Mouse (Mus musculus) limb, embryonic 13.5 days (tissue): ENCODE results near the gene Glis3. TPM values are rescaled to one million over a fixed set of nuclear protein-coding genes. Genes with fewer than 3 reads are reported as not detected.

ENCODE experiments used
- ATAC-seq: fragments of 200-750 bp; cut with Nextera tagmentation; 2 replicates; pipeline ENCODE4 v1.8.0; 2017; ENCODE audit warnings: low read depth, moderate number of reproducible peaks, moderate TSS enrichment; ENCODE audit not compliant: low FRiP score
- H3K27ac ChIP-seq: fragments of 300-500 bp; sonication (generic); 2 replicates; pipeline ENCODE4 v1.5.1; 2015; ENCODE audit warnings: inconsistent platforms, mild to moderate bottlenecking, moderate library complexity
- H3K27me3 ChIP-seq: fragments of 300-500 bp; sonication (generic); 2 replicates; pipeline ENCODE4 v1.6.1; 2015; ENCODE audit warnings: mild to moderate bottlenecking, inconsistent platforms
- H3K36me3 ChIP-seq: fragments of 300-500 bp; sonication (generic); 2 replicates; pipeline ENCODE4 v1.6.1; 2015; ENCODE audit warnings: inconsistent platforms, mild to moderate bottlenecking, moderate library complexity
- H3K4me1 ChIP-seq: fragments of 300-500 bp; sonication (generic); 2 replicates; pipeline ENCODE4 v1.6.1; 2015; ENCODE audit warnings: inconsistent platforms
- H3K4me2 ChIP-seq: fragments of 300-500 bp; sonication (generic); replicated peaks from 2 replicates; pipeline ENCODE4 v1.6.1; 2015; ENCODE audit warnings: inconsistent platforms, mild to moderate bottlenecking, moderate library complexity
- H3K4me3 ChIP-seq: fragments of 300-500 bp; sonication (generic); 2 replicates; pipeline ENCODE4 v1.5.1; 2015; ENCODE audit warnings: moderate library complexity, mild to moderate bottlenecking, inconsistent platforms
- H3K9ac ChIP-seq: fragments of 300-500 bp; sonication (generic); 2 replicates; pipeline ENCODE4 v1.6.1; 2015; ENCODE audit warnings: mild to moderate bottlenecking, inconsistent platforms
- H3K9me3 ChIP-seq: fragments of 300-500 bp; sonication (generic); 2 replicates; pipeline ENCODE4 v1.6.1; 2016; ENCODE audit warnings: inconsistent platforms
- WGBS: fragments of 180-500 bp; shearing (Covaris S2); methylation state at CpG from one replicate; pipeline ENCODE4 v1.1.7; 2015; 5-methylcytosine and 5-hydroxymethylcytosine counted together
- polyA plus RNA-seq: library from polyadenylated mRNA; unstranded; fragments of >200 nt; fragmentation: Nextera tagmentation; extraction: Ambion mirVana; gene quantifications from 2 replicates; pipeline ENCODE4 v1.2.1, GENCODE M21; 2015

The Glis3 gene
- polyA plus RNA-seq, 1 experiment from 2014 or later: 4.7 TPM

DNA sequence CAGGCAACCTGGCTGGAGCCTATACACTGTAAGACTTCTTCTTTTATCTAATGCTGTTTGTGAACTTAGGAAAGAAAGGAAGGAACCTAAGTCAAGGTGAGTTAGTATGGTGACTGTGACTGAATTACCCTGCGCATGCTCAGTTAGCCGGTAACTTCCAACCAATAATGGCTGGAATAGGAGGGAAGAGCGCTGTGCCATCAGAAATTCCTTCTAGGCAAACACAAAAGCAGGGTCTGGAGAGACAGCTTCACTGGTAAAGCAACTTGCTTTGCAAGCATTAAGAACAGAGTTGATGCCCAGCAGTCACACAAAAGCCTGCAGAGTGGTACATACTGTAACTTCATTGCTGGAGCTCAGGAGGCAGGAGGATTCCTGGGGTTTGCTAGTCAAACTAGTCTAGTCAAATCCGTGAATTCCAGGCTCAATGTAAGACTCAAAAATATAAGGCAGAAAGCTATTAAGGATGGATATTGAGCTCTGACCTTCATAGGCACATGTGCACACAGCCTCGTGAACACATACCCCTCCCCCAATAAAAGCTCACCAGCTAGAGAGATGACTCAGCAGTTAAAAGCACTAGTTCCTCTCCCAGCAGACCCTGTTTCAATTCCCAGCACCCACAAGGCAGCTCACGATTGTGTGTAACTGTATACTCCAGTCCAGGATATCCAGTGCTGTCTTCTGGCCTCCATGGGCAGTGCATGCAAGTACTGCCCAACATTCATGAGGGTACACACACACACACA is 124.5 kb downstream of the Glis3 start:
- no peaks in the 10 kb centered on the region for H3K36me3 ChIP-seq
- no peak overlapping the region for H3K27ac ChIP-seq
- H3K27me3 ChIP-seq: no peaks in the 10 kb centered on the region
- no peak overlapping the region for H3K4me2 ChIP-seq
- no peak overlapping the region for H3K9ac ChIP-seq
- 81% methylated on average over 6 of the region's 6 CpGs for WGBS
- peaks cover 31% of the 10 kb centered on the region for H3K4me1 ChIP-seq
- no peaks in the 10 kb centered on the region for H3K9me3 ChIP-seq
- no peak for ATAC-seq
- no peak overlapping the region for H3K4me3 ChIP-seq

DNA sequence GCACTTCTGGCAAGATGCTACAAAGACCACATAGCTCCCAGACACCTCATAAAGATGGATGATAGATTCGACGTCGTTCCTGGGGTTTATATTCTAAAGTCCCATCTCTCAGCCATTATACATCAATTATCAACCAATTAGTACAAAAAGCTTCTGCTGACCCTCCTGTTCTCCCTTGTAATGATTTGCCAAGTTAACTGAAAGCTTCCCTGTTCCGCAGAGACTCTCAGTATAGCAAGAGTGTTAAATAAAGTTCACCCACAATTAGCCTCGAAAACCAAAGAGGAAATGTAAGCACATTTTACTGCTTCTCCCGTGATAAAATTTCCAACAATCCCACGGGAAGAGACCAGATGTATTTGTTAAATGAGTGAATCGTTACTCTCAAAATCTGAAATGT is 129.3 kb downstream of the Glis3 start:
- Histone ChIP-seq H3K9me3 (peaks cover 4% of the 10 kb centered on the region; the same call in 1 of the 2 replicates), H3K27me3 (no peaks in the 10 kb centered on the region), H3K4me2 (no peak overlapping the region), H3K9ac (no peak overlapping the region), H3K4me3 (no peak overlapping the region), H3K4me1 (peaks cover 12% of the 10 kb centered on the region), H3K36me3 (no peaks in the 10 kb centered on the region), H3K27ac (no peak overlapping the region)
- no peak for ATAC-seq
- WGBS: 20% methylated on average over 8 of the region's 8 CpGs

DNA sequence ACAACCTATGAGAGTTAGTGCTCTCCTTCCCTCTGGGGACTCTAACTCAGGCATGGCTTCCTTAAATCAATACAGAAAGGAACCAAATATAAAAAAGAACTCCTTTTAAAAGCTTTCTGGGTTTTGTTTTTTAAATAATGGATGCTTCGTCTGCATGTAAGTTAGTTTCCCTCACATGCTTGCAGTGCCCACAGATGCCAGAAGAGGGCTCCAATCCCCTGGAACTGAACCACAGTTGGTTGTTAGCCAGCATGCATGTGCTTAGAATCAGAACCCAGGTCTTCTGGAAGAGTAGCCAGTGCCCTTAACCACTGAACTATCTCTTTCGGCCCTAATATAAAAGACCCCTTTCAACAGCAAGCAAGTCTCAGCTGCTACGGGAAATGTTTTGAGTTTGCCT is 132.9 kb downstream of the Glis3 start:
- Histone ChIP-seq H3K27me3 (no peaks in the 10 kb centered on the region), H3K27ac (no peak overlapping the region), H3K9ac (no peak overlapping the region), H3K9me3 (peaks cover 4% of the 10 kb centered on the region; the same call in 1 of the 2 replicates), H3K4me3 (no peak overlapping the region), H3K4me1 (peaks cover 12% of the 10 kb centered on the region), H3K4me2 (no peak overlapping the region), H3K36me3 (no peaks in the 10 kb centered on the region)
- no peak for ATAC-seq
- 95% methylated on average over 3 of the region's 3 CpGs for WGBS

DNA sequence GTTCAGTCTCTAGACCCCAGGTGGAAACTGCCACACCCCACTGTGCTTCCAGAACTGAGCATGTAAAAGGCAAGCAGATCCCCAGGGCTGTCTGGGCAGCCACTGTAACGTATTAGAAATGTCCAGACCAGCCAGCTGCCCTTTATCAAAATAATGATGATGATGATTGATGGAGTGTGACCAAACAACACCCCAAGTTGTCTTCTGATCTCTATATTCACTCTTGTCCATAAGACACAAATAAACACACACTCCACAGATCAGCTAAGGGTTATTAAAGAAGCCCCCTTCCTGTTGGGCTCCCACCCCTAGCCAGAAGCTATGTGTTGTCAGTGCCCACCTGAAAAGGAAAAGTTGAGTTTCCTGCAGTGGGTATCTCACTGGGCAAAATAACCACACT is 134.4 kb downstream of the Glis3 start:
- no peak overlapping the region for H3K4me3 ChIP-seq
- H3K4me1 ChIP-seq: peaks cover 6% of the 10 kb centered on the region
- H3K9me3 ChIP-seq: peaks cover 4% of the 10 kb centered on the region; the same call in 1 of the 2 replicates
- no peak overlapping the region for H3K9ac ChIP-seq
- H3K27ac ChIP-seq: no peak overlapping the region
- WGBS: 9% methylated on average over 1 of the region's 1 CpGs
- H3K27me3 ChIP-seq: no peaks in the 10 kb centered on the region
- no peak overlapping the region for H3K4me2 ChIP-seq
- no peaks in the 10 kb centered on the region for H3K36me3 ChIP-seq
- no peak for ATAC-seq

DNA sequence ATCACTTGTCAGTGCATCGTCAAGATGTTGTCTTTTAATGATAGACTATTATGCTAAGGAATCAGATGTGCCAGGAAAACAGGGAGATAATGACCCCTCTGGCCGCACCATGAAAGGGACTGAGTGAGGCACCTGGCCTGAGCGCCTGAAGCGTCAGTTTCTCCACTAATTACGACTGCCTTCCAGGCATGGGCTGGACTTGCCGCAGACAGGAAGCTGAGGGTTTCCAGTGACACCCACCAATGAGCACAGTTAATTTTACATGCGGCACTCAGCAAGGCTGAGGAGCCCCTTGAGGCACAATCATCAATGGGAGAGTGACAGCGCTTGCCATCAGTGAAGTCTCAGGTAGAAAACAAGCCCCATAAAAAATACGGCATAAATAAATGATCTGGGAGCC is 141.1 kb downstream of the Glis3 start:
- Histone ChIP-seq H3K4me3 (no peak overlapping the region), H3K9ac (no peak overlapping the region), H3K27ac (no peak overlapping the region), H3K27me3 (no peaks in the 10 kb centered on the region), H3K4me2 (no peak overlapping the region), H3K36me3 (no peaks in the 10 kb centered on the region), H3K4me1 (peaks cover 9% of the 10 kb centered on the region), H3K9me3 (no peaks in the 10 kb centered on the region)
- no peak for ATAC-seq
- WGBS: 23% methylated on average over 9 of the region's 9 CpGs

DNA sequence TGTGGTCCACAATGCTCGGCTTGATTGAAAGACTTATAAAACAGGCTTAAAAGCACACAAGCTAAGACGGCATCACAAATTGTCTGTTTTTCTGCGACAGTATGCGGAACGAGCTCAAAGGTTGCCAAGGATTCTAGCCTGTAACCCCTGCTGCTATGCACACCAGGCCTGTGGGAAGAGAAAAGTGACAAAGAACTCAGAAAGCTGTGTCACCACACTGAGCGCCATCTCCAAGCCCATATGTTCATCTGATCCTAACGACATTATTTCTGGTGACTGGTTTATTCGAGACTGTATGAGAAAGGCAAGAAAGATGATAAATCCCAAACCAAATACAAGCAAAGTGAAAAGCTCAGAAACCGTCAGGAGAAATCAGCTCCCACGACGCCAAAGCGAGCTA is 144.9 kb downstream of the Glis3 start:
- H3K9me3 ChIP-seq: no peaks in the 10 kb centered on the region
- H3K4me3 ChIP-seq: no peak overlapping the region
- no peak for ATAC-seq
- WGBS: 84% methylated on average over 12 of the region's 12 CpGs
- H3K27ac ChIP-seq: no peak overlapping the region
- peaks cover 11% of the 10 kb centered on the region for H3K4me1 ChIP-seq
- H3K36me3 ChIP-seq: no peaks in the 10 kb centered on the region
- no peaks in the 10 kb centered on the region for H3K27me3 ChIP-seq
- H3K9ac ChIP-seq: no peak overlapping the region
- H3K4me2 ChIP-seq: no peak overlapping the region

DNA sequence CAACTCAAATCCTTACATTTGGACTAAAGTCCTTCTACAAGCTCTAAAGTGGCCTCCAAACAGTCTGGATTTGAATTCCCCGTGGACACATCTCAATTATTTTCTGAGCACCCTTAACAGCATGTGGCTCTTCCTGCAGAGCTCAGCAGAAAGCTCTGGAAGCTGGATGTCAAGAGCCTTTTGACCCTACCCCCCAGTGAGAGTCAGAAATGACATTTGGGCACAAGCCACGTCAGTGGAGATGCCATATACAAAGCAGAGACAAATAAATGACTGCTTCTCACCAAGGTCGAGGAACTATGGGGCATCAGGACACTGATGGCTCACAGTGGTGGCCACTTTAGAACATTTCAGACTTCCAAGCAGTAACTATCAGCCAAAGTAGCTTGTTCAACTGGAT is 146.3 kb downstream of the Glis3 start:
- ATAC-seq: no peak

DNA sequence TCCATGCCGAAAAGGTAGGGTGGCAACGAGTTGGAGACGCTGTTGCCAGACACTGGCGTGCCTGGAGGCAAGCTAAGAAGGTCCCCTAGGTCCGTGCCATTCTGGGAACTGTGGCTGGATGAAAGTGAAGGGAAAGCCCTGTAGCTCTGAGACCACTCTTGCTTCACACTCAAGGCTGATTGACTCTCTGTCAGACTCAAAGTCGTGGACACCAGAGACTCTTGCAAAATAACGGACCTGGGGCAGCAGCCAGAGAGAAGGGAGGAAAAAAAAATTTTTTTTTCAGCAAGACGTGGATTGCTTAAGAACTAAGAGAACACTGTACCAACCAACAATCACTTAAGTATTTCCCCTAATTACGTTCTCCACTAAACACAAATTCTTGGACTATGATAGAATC is 148.1 kb downstream of the Glis3 start:
- no peak for ATAC-seq
- 81% methylated on average over 9 of the region's 9 CpGs for WGBS

More for the DNA sequence above, 146.3 kb downstream of the Glis3 start:
- H3K4me2 ChIP-seq: no peak overlapping the region
- 69% methylated on average over 3 of the region's 3 CpGs for WGBS
- H3K9me3 ChIP-seq: no peaks in the 10 kb centered on the region
- H3K27ac ChIP-seq: no peak overlapping the region
- H3K4me1 ChIP-seq: peaks cover 5% of the 10 kb centered on the region; the same call in 1 of the 2 replicates
- H3K4me3 ChIP-seq: no peak overlapping the region
- no peaks in the 10 kb centered on the region for H3K36me3 ChIP-seq
- H3K27me3 ChIP-seq: no peaks in the 10 kb centered on the region
- H3K9ac ChIP-seq: no peak overlapping the region

DNA sequence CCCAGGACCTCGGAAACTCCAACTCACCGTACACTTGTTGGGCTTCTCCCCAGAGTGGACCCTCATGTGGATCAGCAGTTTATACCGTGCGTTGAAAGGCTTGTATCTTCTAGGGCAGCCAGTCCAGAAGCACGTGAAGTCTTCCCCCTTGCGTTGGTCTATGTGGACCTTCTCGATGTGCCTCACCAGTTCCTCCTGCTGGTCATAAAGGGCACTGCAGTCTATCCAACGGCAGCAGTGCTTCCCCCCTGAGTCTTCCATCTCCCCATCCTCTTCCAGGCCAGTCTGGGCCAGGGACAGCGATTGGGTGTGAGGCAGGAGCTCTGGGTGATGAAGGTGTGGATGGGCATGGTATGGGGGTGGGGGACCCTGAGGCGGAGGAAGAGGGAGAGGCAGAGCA is 149.0 kb downstream of the Glis3 start:
- Histone ChIP-seq H3K36me3 (no peaks in the 10 kb centered on the region), H3K9me3 (no peaks in the 10 kb centered on the region), H3K4me2 (no peak overlapping the region), H3K9ac (no peak overlapping the region), H3K4me1 (0 out of 2 replicates have a peak, but pooled peaks cover 2% of the 10 kb centered on the region), H3K4me3 (no peak overlapping the region), H3K27me3 (no peaks in the 10 kb centered on the region), H3K27ac (no peak overlapping the region)
- 71% methylated on average over 10 of the region's 10 CpGs for WGBS
- ATAC-seq: no peak

More for the DNA sequence above, 148.1 kb downstream of the Glis3 start:
- no peaks in the 10 kb centered on the region for H3K9me3 ChIP-seq
- H3K27ac ChIP-seq: no peak overlapping the region
- no peak overlapping the region for H3K4me3 ChIP-seq
- 0 out of 2 replicates have a peak, but pooled peaks cover 2% of the 10 kb centered on the region for H3K4me1 ChIP-seq
- no peak overlapping the region for H3K4me2 ChIP-seq
- no peaks in the 10 kb centered on the region for H3K27me3 ChIP-seq
- H3K9ac ChIP-seq: no peak overlapping the region
- H3K36me3 ChIP-seq: no peaks in the 10 kb centered on the region

DNA sequence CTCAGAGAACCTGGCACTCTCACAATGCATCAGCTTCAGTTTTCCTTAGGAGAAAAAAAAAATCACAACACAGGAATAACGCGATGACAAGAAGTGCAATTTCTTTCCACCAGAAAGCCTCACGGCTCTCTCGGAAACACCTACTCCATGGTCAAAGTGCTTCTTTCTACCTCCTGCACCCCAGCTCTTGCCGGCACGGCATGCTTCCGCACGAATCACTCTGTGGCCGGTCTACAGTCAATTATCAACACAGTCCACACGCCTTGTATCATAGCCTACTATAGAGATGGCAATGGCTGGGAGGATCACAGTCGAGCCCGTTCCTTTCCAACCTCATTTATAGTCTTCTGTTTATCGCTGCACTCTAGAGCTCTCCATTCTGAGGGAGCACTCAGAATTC is 150.9 kb downstream of the Glis3 start:
- whole genome bisulfite sequencing: 87% methylated on average over 13 of the region's 13 CpGs
- no peak for ATAC-seq
- no peak overlapping the region for H3K27ac ChIP-seq
- H3K4me2 ChIP-seq: no peak overlapping the region
- no peaks in the 10 kb centered on the region for H3K36me3 ChIP-seq
- H3K4me3 ChIP-seq: no peak overlapping the region
- H3K9ac ChIP-seq: no peak overlapping the region
- H3K4me1 ChIP-seq: peaks cover 7% of the 10 kb centered on the region; the same call in 1 of the 2 replicates
- no peaks in the 10 kb centered on the region for H3K9me3 ChIP-seq
- no peaks in the 10 kb centered on the region for H3K27me3 ChIP-seq

DNA sequence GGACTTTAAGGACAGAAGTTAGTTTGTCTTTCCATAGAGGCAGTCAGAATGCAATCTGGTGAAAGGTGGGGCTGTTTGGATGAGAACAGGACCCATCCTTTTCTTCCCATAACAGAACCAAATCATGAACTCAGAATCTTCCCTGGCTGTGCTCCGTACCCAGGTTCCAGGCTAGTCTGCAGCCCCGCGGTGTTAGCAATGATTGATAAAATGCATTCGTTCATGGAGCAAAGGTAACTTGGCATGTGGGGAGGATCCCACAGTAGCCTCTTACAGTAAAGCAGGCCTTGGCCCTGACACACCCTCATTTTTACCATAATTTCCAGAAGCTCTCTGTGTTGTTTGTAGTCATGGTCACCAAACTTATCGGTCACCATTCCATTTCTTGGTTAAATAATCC is 152.4 kb downstream of the Glis3 start:
- Histone ChIP-seq H3K9ac (no peak overlapping the region), H3K27ac (no peak overlapping the region), H3K4me3 (no peak overlapping the region), H3K36me3 (no peaks in the 10 kb centered on the region), H3K4me2 (no peak overlapping the region), H3K27me3 (no peaks in the 10 kb centered on the region), H3K9me3 (no peaks in the 10 kb centered on the region), H3K4me1 (peaks cover 12% of the 10 kb centered on the region; the same call in 1 of the 2 replicates)
- ATAC-seq: no peak
- 92% methylated on average over 5 of the region's 5 CpGs for WGBS

DNA sequence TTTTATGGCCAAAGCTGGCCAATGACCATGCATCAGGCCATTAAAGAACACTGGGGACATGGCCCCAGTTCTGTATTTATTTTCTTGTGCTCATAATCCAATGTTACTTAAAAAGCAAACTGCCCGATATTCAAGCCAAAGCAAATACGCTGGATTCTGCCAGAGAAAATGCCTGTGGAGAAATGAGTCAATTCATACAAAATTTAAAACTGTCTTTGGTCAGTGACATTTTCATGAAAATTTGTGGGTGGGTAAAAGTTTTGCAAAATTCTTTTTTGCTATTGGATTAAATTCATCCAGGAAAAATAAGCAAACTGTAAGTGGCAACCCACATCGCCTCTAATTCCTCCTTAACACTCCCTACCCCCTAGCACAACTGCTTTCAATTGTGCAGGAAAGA is 154.5 kb downstream of the Glis3 start:
- Histone ChIP-seq H3K4me3 (no peak overlapping the region), H3K4me2 (no peak overlapping the region), H3K4me1 (peaks cover 18% of the 10 kb centered on the region; the same call in 1 of the 2 replicates), H3K27me3 (no peaks in the 10 kb centered on the region), H3K9me3 (no peaks in the 10 kb centered on the region), H3K27ac (no peak overlapping the region), H3K9ac (no peak overlapping the region), H3K36me3 (no peaks in the 10 kb centered on the region)
- 77% methylated on average over 3 of the region's 3 CpGs for WGBS
- ATAC-seq: no peak

DNA sequence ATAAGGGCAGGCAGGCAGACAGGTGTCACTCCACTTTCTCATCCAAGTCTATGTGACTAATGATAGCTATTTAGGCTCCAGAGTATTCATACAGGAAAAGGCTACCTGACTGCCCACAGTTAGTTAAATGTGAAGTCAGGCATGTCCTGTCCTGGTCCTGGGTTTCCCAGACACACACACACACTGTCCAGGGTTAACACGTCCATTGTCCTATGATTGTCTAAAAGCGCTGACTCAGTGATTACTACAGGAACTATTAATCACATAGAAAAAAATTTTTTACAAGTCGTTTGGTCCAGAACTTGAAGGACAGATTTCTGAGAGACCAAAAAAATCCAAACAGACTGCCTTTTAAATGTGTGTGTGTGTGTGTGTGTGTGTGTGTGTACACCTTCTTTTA is 157.6 kb downstream of the Glis3 start:
- H3K4me2 ChIP-seq: no peak overlapping the region
- H3K9ac ChIP-seq: no peak overlapping the region
- no peaks in the 10 kb centered on the region for H3K36me3 ChIP-seq
- no peaks in the 10 kb centered on the region for H3K27me3 ChIP-seq
- H3K9me3 ChIP-seq: no peaks in the 10 kb centered on the region
- ATAC-seq: no peak
- peaks cover 45% of the 10 kb centered on the region for H3K4me1 ChIP-seq
- 69% methylated on average over 3 of the region's 3 CpGs for WGBS
- no peak overlapping the region for H3K4me3 ChIP-seq
- H3K27ac ChIP-seq: no peak overlapping the region
